Mouse (Mus musculus) intestine, embryonic 14.5 days (tissue): Measurements from ENCODE around the gene 3110021N24Rik. TPM values are rescaled to one million over a fixed set of nuclear protein-coding genes. Genes with fewer than 3 reads are reported as not detected.

Experiments
- ATAC-seq: fragments of 200-750 bp; cut with Nextera tagmentation; replicated peaks from 2 replicates; pipeline ENCODE4 v1.8.0; 2017; ENCODE audit warnings: low read depth, moderate number of reproducible peaks, moderate TSS enrichment, moderate library complexity; ENCODE audit not compliant: low FRiP score, low TSS enrichment
- DNase-seq: peaks from one replicate; pipeline ENCODE4 v3.0.0-alpha.2; 2018; ENCODE audit warnings: low spot score
- H3K27ac ChIP-seq: fragments of 300-500 bp; sonication (generic); 2 replicates; pipeline ENCODE4 v1.5.1; 2014; ENCODE audit warnings: low read depth, mild to moderate bottlenecking, control low read depth
- H3K27me3 ChIP-seq: fragments of 300-500 bp; sonication (generic); replicated peaks from 2 replicates; pipeline ENCODE4 v1.6.1; 2014; ENCODE audit warnings: low read length, control low read depth; ENCODE audit not compliant: control insufficient read depth, insufficient read depth
- H3K36me3 ChIP-seq: fragments of 300-500 bp; sonication (generic); 2 replicates; pipeline ENCODE4 v1.6.1; 2014; ENCODE audit warnings: low read length, control low read depth; ENCODE audit not compliant: control insufficient read depth, insufficient read depth
- H3K4me1 ChIP-seq: fragments of 300-500 bp; sonication (generic); replicated peaks from 2 replicates; pipeline ENCODE4 v1.6.1; 2014; ENCODE audit warnings: low read length, control low read depth, mixed read lengths; ENCODE audit not compliant: control insufficient read depth, insufficient read depth
- H3K4me2 ChIP-seq: fragments of 300-500 bp; sonication (generic); 2 replicates; pipeline ENCODE4 v1.6.1; 2014; ENCODE audit warnings: low read length
- H3K4me3 ChIP-seq: fragments of 300-500 bp; sonication (generic); 2 replicates; pipeline ENCODE4 v1.5.1; 2014; ENCODE audit warnings: low read depth, low read length, control low read depth, mixed read lengths
- H3K9ac ChIP-seq: fragments of 300-500 bp; sonication (generic); 2 replicates; pipeline ENCODE4 v1.6.1; 2014; ENCODE audit warnings: mild to moderate bottlenecking, low read length
- H3K9me3 ChIP-seq: fragments of 300-500 bp; sonication (generic); 2 replicates; pipeline ENCODE4 v1.6.1; 2016; ENCODE audit warnings: low read length, control low read depth; ENCODE audit not compliant: control insufficient read depth
- WGBS: fragments of 180-500 bp; shearing (Covaris S2); extraction: QIAGEN DNeasy Blood & Tissue Kit; methylation state at CpG from one replicate; pipeline ENCODE4 v1.1.7; 2014; 5-methylcytosine and 5-hydroxymethylcytosine counted together
- polyA plus RNA-seq: library from polyadenylated mRNA; unstranded; fragments of >200 nt; fragmentation: Nextera tagmentation; extraction: Ambion mirVana; gene quantifications from 2 replicates; pipeline ENCODE4 v1.2.1, GENCODE M21; 2014

Gene 3110021N24Rik
- polyA plus RNA-seq, 1 experiment from 2014 or later, result 1.6 TPM

DNA sequence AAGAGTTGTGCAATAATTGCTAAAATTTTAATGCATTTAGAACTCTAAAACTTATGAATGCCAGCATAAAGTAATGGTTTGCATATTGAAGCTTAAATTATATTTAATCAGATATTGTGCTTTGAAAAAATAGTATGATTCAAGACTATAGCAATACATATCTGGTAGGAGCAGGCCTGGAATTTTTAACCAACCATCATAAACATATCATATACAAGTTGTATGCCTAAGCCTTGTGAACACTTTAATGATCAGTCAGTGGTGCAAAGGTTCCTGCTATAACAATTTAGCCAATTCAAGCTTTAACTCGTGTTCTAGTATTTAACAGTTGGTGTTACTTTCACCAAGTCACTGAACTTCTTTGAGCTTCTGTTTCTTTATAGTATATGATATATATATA is 11.0 kb downstream of the 3110021N24Rik start:
- WGBS, result 78% methylated on average over 1 of the region's 1 CpGs
- Histone ChIP-seq H3K4me2 (no peak overlapping the region), H3K9ac (no peak overlapping the region), H3K9me3 (0 out of 2 replicates have a peak, but pooled peaks cover 3% of the 10 kb centered on the region), H3K36me3 (peaks cover 2% of the 10 kb centered on the region; the same call in 1 of the 2 replicates), H3K27me3 (no peaks in the 10 kb centered on the region), H3K4me3 (no peak overlapping the region), H3K4me1 (no peaks in the 10 kb centered on the region), H3K27ac (no peak overlapping the region)
- DNase-seq (no peak), ATAC-seq (no peak)

DNA sequence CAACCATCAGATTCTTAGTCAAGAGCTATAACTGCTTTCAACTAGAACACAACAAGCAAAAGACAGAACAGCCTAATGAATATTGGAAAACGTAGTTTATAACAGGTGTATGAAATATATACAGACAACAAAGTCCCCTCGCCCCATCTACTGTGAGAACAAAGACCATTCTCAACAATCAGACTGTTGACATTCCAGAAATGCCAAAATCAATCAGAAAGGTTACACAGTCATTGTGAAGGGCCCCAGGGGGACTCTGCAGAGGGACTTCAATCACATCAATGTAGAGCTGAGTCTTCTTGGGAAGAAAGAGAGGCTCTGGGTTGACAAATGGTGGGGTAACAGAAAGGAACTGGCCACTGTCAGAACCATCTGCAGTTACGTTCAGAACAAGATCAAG is 12.1 kb downstream of the 3110021N24Rik start:
- no peak for DNase-seq
- no peak overlapping the region for H3K9ac ChIP-seq
- H3K36me3 ChIP-seq, result no peaks in the 10 kb centered on the region
- no peaks in the 10 kb centered on the region for H3K27me3 ChIP-seq
- no peak overlapping the region for H3K27ac ChIP-seq
- H3K4me1 ChIP-seq, result no peaks in the 10 kb centered on the region
- no peak for ATAC-seq
- H3K9me3 ChIP-seq, result 0 out of 2 replicates have a peak, but pooled peaks cover 3% of the 10 kb centered on the region
- H3K4me3 ChIP-seq, result no peak overlapping the region
- no peak overlapping the region for H3K4me2 ChIP-seq
- WGBS, result 56% methylated on average over 3 of the region's 3 CpGs

DNA sequence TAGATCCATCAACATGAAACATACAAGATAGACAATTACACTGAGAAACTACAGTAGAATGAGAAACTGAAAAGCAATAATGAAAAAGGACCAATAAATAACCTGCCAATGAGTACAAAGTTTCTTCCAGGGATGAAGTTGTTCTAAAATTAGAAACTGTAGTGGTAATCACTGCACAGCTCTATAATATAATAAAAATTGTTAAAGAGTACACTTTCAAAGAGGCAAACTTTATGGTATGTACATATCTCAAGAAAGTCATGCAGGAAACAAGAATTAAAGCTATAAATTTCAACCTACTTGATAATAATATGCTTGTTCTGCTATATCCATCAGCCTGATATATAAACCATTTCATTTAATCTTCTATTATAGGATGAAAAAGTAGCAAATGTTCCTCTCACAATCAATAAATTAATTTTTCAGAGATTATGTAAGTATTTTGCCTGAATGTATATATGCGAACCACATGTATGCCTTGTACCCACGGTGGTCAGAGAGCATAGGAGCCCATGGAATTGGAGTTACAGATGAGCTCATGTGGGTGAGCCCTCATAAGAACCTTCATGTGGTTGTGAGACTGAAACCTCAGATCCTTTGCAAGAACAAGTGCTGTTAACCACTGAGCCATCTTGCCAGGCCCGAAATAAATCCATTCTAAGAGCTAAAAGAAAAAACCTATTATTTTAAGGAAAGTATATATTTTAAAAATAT is 26.9 kb downstream of the 3110021N24Rik start:
- DNase-seq (no peak), ATAC-seq (no peak)
- H3K27ac ChIP-seq, result no peak overlapping the region
- no peaks in the 10 kb centered on the region for H3K9me3 ChIP-seq
- no peak overlapping the region for H3K9ac ChIP-seq
- WGBS, result 87% methylated on average over 3 of the region's 3 CpGs
- H3K4me2 ChIP-seq, result no peak overlapping the region
- H3K36me3 ChIP-seq, result no peaks in the 10 kb centered on the region
- no peak overlapping the region for H3K4me3 ChIP-seq
- H3K27me3 ChIP-seq, result no peaks in the 10 kb centered on the region
- H3K4me1 ChIP-seq, result no peaks in the 10 kb centered on the region

DNA sequence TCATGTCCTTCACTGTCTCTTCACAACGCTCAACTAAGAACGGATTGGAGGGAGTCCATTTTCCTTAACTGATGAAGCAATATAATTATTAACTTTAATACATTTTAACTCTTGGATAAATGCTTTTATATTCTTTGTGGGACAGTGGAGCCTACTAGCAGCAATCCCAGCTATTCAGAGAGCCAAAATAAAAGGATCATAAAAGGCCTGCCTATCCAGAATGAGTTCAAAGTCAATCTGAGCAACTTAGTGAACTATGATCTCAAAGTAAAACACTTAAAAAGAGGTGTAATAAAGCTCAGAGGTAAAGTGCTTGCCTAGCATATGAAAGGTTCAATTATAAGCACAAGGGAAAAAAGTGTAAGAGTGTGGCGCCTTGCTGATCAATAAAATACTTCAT is 40.1 kb downstream of the 3110021N24Rik start:
- no peak overlapping the region for H3K27ac ChIP-seq
- WGBS, result 83% methylated on average over 3 of the region's 3 CpGs
- H3K4me3 ChIP-seq, result no peak overlapping the region
- no peaks in the 10 kb centered on the region for H3K9me3 ChIP-seq
- no peak for ATAC-seq
- H3K36me3 ChIP-seq, result no peaks in the 10 kb centered on the region
- no peaks in the 10 kb centered on the region for H3K4me1 ChIP-seq
- no peak overlapping the region for H3K9ac ChIP-seq
- no peak overlapping the region for H3K4me2 ChIP-seq
- no peaks in the 10 kb centered on the region for H3K27me3 ChIP-seq
- no peak for DNase-seq

DNA sequence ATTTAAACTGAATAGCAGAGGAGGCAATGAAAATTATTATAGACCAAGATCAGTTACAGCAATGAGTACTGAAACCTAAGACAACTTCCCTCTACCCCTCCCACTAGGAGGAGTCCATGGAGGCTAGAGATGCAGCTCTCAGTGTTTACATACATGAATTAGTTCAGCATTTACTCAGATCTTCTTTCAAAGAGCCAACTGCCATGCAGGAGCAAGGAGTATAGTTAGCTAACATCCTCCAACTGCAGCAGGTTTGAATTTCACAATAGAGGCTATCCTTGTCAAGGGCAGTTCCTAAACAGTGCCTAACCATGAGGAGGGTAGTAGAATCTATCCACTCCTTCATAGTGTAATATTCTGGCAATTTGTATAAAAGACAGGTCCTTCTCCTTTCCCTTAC is 49.1 kb downstream of the 3110021N24Rik start:
- no peaks in the 10 kb centered on the region for H3K36me3 ChIP-seq
- H3K27me3 ChIP-seq, result no peaks in the 10 kb centered on the region
- no peak overlapping the region for H3K27ac ChIP-seq
- no peak overlapping the region for H3K9ac ChIP-seq
- no peaks in the 10 kb centered on the region for H3K4me1 ChIP-seq
- DNase-seq (no peak), ATAC-seq (no peak)
- H3K9me3 ChIP-seq, result no peaks in the 10 kb centered on the region
- no peak overlapping the region for H3K4me2 ChIP-seq
- no peak overlapping the region for H3K4me3 ChIP-seq

DNA sequence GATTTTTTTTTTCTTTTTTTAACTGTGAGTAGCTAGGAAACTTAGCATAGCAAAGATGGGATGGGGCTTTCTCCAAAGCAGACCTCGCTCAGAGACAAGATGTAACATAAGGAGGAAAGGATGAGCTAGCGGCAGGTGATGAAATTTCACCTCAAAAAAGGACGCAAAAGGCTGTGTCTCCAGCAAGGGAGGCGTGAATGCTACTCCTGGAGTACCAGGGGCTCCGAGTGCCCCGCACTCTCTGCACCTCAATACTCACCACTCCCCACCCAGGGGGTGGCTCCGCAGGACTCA is 60.3 kb downstream of the 3110021N24Rik start:
- peak overlapping the region; percentile 97 for H3K27ac ChIP-seq
- H3K27me3 ChIP-seq, result no peaks in the 10 kb centered on the region
- H3K4me1 ChIP-seq, result 0 out of 2 replicates have a peak, but pooled peaks cover 2% of the 10 kb centered on the region
- H3K4me2 ChIP-seq, result peak overlapping the region; percentile 70
- WGBS, result 0% methylated on average over 7 of the region's 7 CpGs
- no peak for ATAC-seq
- DNase-seq, result no peak
- H3K36me3 ChIP-seq, result no peaks in the 10 kb centered on the region
- peak overlapping the region; percentile 89 for H3K9ac ChIP-seq
- peak overlapping the region; percentile 54 for H3K4me3 ChIP-seq
- no peaks in the 10 kb centered on the region for H3K9me3 ChIP-seq

DNA sequence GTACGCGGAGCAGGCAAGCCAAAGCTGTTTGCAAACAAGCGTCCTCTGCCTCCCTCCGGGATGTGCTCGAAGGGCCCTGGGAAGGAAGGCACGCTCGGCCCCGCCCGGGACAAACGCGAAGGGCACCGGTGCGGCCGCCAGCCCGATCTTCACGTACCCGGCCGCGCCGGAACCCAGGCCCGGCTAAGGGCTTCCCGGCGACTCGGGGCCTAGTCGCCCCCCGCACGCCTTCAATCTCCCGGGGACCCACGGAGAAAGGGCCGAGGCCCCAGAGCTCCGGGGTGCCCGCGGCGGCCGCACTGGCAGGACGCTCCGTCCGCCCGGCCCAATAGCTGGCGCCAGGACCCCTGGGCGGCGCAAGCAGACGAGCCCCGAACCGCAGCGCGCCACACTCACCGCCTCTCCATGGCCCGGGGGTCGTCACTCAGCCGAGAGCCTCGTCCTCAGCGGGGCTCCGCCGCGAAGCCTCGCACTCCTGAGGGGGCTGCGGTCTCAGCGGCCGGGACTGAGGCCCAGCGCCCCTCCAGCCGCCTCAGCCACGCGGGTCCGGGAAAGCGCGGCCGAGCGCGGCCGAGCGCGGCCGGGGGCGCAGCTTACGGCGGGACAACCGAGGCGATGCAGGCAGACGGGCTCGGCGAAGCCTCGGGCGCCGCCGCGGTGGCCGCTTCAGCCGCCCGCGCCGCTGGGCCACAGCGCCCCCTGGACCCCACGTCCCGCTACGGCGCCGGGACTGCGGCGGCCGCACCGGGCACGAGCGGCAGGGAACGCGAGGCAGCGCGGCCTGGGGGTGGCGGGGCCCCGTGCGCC is 60.8 kb downstream of the 3110021N24Rik start, which contains the start of gene Zfyve9:
Zfyve9 (minus strand) TSS at position 742 of the 807 bp plus-strand sequence.
- Histone ChIP-seq H3K9ac (peak within 1 kb of the TSS; percentile 89), H3K27ac (peak within 1 kb of the TSS; percentile 97), H3K4me2 (peak within 1 kb of the TSS; percentile 70), H3K36me3 (no peaks in the 10 kb centered on the region), H3K4me3 (peak within 1 kb of the TSS; percentile 54), H3K27me3 (no peaks in the 10 kb centered on the region), H3K9me3 (no peaks in the 10 kb centered on the region), H3K4me1 (0 out of 2 replicates have a peak, but pooled peaks cover 2% of the 10 kb centered on the region)
- WGBS, result under 1% methylated on average over 107 of the region's 111 CpGs
- peak; percentile 89 for DNase-seq
- ATAC-seq, result peak; percentile 86

DNA sequence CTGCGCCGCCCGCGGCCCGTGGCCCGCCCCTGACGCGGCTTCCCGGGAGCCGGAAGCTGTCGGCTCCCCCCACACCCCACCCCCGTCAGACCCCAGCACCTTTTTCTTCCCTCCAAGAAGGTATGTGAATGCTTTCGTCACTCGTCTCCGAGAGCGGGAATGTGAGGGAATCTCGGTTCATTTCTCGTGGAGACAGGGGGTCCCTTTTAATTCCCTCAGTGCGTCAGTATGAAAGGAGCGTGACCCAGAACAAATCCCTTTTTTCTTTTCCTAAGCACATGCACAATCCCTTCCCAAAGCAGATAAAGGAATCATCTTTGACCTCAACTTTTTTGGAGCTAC is 61.4 kb downstream of the 3110021N24Rik start:
- ATAC-seq, result no peak
- WGBS, result under 1% methylated on average over 20 of the region's 20 CpGs

More for the DNA sequence above, 61.4 kb downstream of the 3110021N24Rik start:
- peak overlapping the region; percentile 89 for H3K9ac ChIP-seq
- H3K36me3 ChIP-seq, result no peaks in the 10 kb centered on the region
- H3K4me3 ChIP-seq, result peak overlapping the region; percentile 54
- no peaks in the 10 kb centered on the region for H3K9me3 ChIP-seq
- DNase-seq, result no peak
- peak overlapping the region; percentile 97 for H3K27ac ChIP-seq
- peak overlapping the region; percentile 70 for H3K4me2 ChIP-seq
- H3K4me1 ChIP-seq, result 0 out of 2 replicates have a peak, but pooled peaks cover 2% of the 10 kb centered on the region
- H3K27me3 ChIP-seq, result no peaks in the 10 kb centered on the region
